Mouse (Mus musculus) bone marrow macrophage, adult 2 months (primary cell): ENCODE results near the gene Pld1. TPM values are rescaled to one million over a fixed set of nuclear protein-coding genes. Genes with fewer than 3 reads are reported as not detected.

Experiments
- H3K27ac ChIP-seq: 2 replicates; pipeline ENCODE4 v1.5.1; 2012; ENCODE audit warnings: low read depth, low read length; ENCODE audit not compliant: insufficient read depth
- H3K4me1 ChIP-seq: 2 replicates; pipeline ENCODE4 v1.6.1; 2012; ENCODE audit warnings: low read length; ENCODE audit not compliant: control insufficient read depth, insufficient read depth
- H3K4me3 ChIP-seq: 2 replicates; pipeline ENCODE4 v1.5.1; 2012; ENCODE audit warnings: mild to moderate bottlenecking, low read length, moderate library complexity; ENCODE audit not compliant: insufficient read depth
- CTCF ChIP-seq: IDR thresholded peaks from 2 replicates; pipeline ENCODE4 v1.5.1; 2012; ENCODE audit warnings: low read depth, mild to moderate bottlenecking, low read length, moderate library complexity
- POLR2A ChIP-seq: IDR thresholded peaks from 2 replicates; pipeline ENCODE4 v1.6.1; 2012; ENCODE audit warnings: mild to moderate bottlenecking, low read depth, low read length, borderline replicate concordance
- polyA plus RNA-seq: library from polyadenylated mRNA; stranded (reverse); fragments of >200 nt; gene quantifications from 2 replicates; pipeline ENCODE4 v1.2.4, GENCODE M21; 2012; ENCODE audit not compliant: missing spikeins, insufficient read depth, insufficient read length

Pld1 gene
- polyA plus RNA-seq, 1 experiment, result 16.2 TPM

- H3K27ac ChIP-seq, result no peak overlapping the region
- H3K4me1 ChIP-seq, result peaks cover 17% of the 10 kb centered on the region
- H3K4me3 ChIP-seq, result no peak overlapping the region
- TF ChIP-seq CTCF, result no peak
- no peak for TF ChIP-seq POLR2A
These were observed 78.5 kb downstream of the Pld1 start for GRCm38 (mm10) chr3:28017002-28017401.

GRCm38 (mm10) chr3:28019727-28020126 lies 81.2 kb downstream of the Pld1 start:
- Histone ChIP-seq H3K4me3 (no peak overlapping the region), H3K27ac (no peak overlapping the region), H3K4me1 (peaks cover 7% of the 10 kb centered on the region)
- TF ChIP-seq CTCF (no peak), POLR2A (no peak)

GRCm38 (mm10) chr3:28020404-28020803 lies 81.9 kb downstream of the Pld1 start:
- TF ChIP-seq CTCF, result no peak
- no peak for TF ChIP-seq POLR2A
- Histone ChIP-seq H3K4me1 (peaks cover 7% of the 10 kb centered on the region), H3K4me3 (no peak overlapping the region), H3K27ac (no peak overlapping the region)

GRCm38 (mm10) chr3:28022191-28022590 lies 83.7 kb downstream of the Pld1 start:
- TF ChIP-seq CTCF (no peak), POLR2A (no peak)
- Histone ChIP-seq H3K4me3 (no peak overlapping the region), H3K27ac (no peak overlapping the region), H3K4me1 (peaks cover 9% of the 10 kb centered on the region)

GRCm38 (mm10) chr3:28026876-28027275 lies 88.4 kb downstream of the Pld1 start:
- Histone ChIP-seq H3K4me1 (peaks cover 34% of the 10 kb centered on the region), H3K27ac (no peak overlapping the region), H3K4me3 (no peak overlapping the region)
- TF ChIP-seq CTCF (no peak), POLR2A (no peak)

GRCm38 (mm10) chr3:28028456-28028855 lies 90.0 kb downstream of the Pld1 start:
- Histone ChIP-seq H3K27ac (no peak overlapping the region), H3K4me3 (no peak overlapping the region), H3K4me1 (peaks cover 39% of the 10 kb centered on the region)
- TF ChIP-seq POLR2A, result no peak
- TF ChIP-seq CTCF, result no peak

- Histone ChIP-seq H3K27ac (peak overlapping the region; percentile 94), H3K4me3 (no peak overlapping the region), H3K4me1 (peaks cover 39% of the 10 kb centered on the region)
- TF ChIP-seq CTCF, result no peak
- TF ChIP-seq POLR2A, result no peak
These were observed 92.4 kb downstream of the Pld1 start for GRCm38 (mm10) chr3:28030860-28031259.

- Histone ChIP-seq H3K4me1 (peaks cover 34% of the 10 kb centered on the region), H3K4me3 (0 out of 2 replicates have a peak overlapping the region, but pooled peaks have one; percentile 7), H3K27ac (peak overlapping the region; percentile 94)
- TF ChIP-seq CTCF (no peak), POLR2A (no peak)
These were observed 93.2 kb downstream of the Pld1 start for GRCm38 (mm10) chr3:28031643-28032243.

GRCm38 (mm10) chr3:28033898-28034297 lies 95.4 kb downstream of the Pld1 start:
- Histone ChIP-seq H3K27ac (no peak overlapping the region), H3K4me3 (no peak overlapping the region), H3K4me1 (peaks cover 16% of the 10 kb centered on the region)
- TF ChIP-seq CTCF (no peak), POLR2A (no peak)

- Histone ChIP-seq H3K4me3 (no peak overlapping the region), H3K27ac (no peak overlapping the region), H3K4me1 (peaks cover 12% of the 10 kb centered on the region)
- TF ChIP-seq CTCF (no peak), POLR2A (no peak)
These were observed 96.3 kb downstream of the Pld1 start for GRCm38 (mm10) chr3:28034707-28035333.
